Mouse (Mus musculus): ENCODE measurements around the gene Ptprn2. TPM values are rescaled to one million over a fixed set of nuclear protein-coding genes. Genes with fewer than 3 reads are reported as not detected.

Gene Ptprn2
- polyA plus RNA-seq, 1 experiment from 2014 or later, result 3.5 TPM

GRCm38 (mm10) chr12:116637498-116637897, 152.0 kb downstream of the Ptprn2 start:
- no peaks in the 10 kb centered on the region for H3K9me3 ChIP-seq (replicated peaks; ENCODE audit: control insufficient read depth, low read length)
- no peaks in the 10 kb centered on the region for H3K27me3 ChIP-seq (ENCODE audit: control insufficient read depth, insufficient read depth, low read length)
- H3K4me3 ChIP-seq (replicated peaks; ENCODE audit: low read length), result no peak overlapping the region
- no peaks in the 10 kb centered on the region for H3K4me1 ChIP-seq (ENCODE audit: control insufficient read depth, insufficient read depth, low read length)
- no peak overlapping the region for H3K4me2 ChIP-seq (ENCODE audit: low read depth, low read length)
- 49% methylated on average over 2 of the region's 2 CpGs for WGBS
- no peak overlapping the region for H3K9ac ChIP-seq (ENCODE audit: low read length)
- no peaks in the 10 kb centered on the region for H3K36me3 ChIP-seq (ENCODE audit: control insufficient read depth, insufficient read depth, low read length)
- no peak for ATAC-seq (ENCODE audit: insufficient read depth, low FRiP score)
- H3K27ac ChIP-seq (ENCODE audit: low read length), result no peak overlapping the region

DNA sequence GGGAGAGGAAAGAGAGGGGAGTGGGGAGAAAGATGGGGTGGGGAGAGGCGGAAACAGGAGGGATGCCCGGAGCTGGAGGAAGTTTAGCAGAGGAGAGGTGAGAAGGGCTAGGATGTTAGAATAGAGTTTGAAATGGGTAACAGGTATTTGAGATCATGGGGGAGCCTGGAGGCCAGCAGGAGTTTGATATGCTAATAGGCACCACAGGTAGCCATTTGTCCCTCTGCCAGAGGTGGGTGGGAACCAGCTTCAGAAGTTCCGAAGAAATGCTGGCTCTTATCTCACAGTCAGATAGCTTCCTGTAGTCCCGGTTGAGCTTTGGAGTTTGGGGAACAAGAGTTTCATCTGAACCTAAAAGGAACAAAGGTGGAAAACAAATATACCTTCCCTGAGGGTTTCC, 155.4 kb downstream of the Ptprn2 start:
- H3K4me3 ChIP-seq (replicated peaks; ENCODE audit: low read length), result no peak overlapping the region
- 22% methylated on average over 4 of the region's 4 CpGs for WGBS
- ATAC-seq (ENCODE audit: insufficient read depth, low FRiP score), result no peak
- no peaks in the 10 kb centered on the region for H3K27me3 ChIP-seq (ENCODE audit: control insufficient read depth, insufficient read depth, low read length)
- no peak overlapping the region for H3K27ac ChIP-seq (ENCODE audit: low read length)
- H3K9me3 ChIP-seq (replicated peaks; ENCODE audit: control insufficient read depth, low read length), result no peaks in the 10 kb centered on the region
- H3K36me3 ChIP-seq (ENCODE audit: control insufficient read depth, insufficient read depth, low read length), result no peaks in the 10 kb centered on the region
- no peaks in the 10 kb centered on the region for H3K4me1 ChIP-seq (ENCODE audit: control insufficient read depth, insufficient read depth, low read length)
- H3K9ac ChIP-seq (ENCODE audit: low read length), result no peak overlapping the region
- no peak overlapping the region for H3K4me2 ChIP-seq (ENCODE audit: low read depth, low read length)

GRCm38 (mm10) chr12:116641339-116642190, 156.0 kb downstream of the Ptprn2 start:
- H3K9me3 ChIP-seq (replicated peaks; ENCODE audit: control insufficient read depth, low read length), result no peaks in the 10 kb centered on the region
- no peaks in the 10 kb centered on the region for H3K27me3 ChIP-seq (ENCODE audit: control insufficient read depth, insufficient read depth, low read length)
- no peaks in the 10 kb centered on the region for H3K36me3 ChIP-seq (ENCODE audit: control insufficient read depth, insufficient read depth, low read length)
- H3K9ac ChIP-seq (ENCODE audit: low read length), result no peak overlapping the region; the same call in 1 of the 2 replicates
- H3K4me2 ChIP-seq (ENCODE audit: low read depth, low read length), result no peak overlapping the region
- H3K4me1 ChIP-seq (ENCODE audit: control insufficient read depth, insufficient read depth, low read length), result no peaks in the 10 kb centered on the region
- H3K27ac ChIP-seq (ENCODE audit: low read length), result no peak overlapping the region
- H3K4me3 ChIP-seq (replicated peaks; ENCODE audit: low read length), result no peak overlapping the region
- ATAC-seq (ENCODE audit: insufficient read depth, low FRiP score), result peak; percentile 56; the same call in 1 of the 2 replicates
- 28% methylated on average over 14 of the region's 14 CpGs for WGBS

DNA sequence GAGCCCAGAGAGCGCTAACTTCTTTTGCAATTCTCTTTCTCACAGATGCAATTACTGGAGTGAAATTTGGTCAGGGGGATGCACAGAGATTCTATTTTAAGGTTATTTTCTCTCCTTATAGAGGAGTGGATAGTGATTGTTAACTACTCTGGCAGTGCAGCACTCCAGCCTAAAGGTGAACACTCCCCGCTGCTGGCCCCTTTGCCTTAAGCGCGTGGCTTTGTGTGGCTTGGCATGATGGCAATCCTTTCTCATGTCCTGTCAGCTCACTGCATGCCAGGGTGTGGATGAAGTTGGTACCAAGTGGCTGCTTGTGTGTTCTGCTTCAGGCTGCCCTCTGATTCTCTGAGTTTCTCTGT, 156.7 kb downstream of the Ptprn2 start:
- Histone ChIP-seq H3K9me3 (replicated peaks; ENCODE audit: control insufficient read depth, low read length) (no peaks in the 10 kb centered on the region), H3K4me3 (replicated peaks; ENCODE audit: low read length) (no peak overlapping the region), H3K4me2 (ENCODE audit: low read depth, low read length) (no peak overlapping the region), H3K27ac (ENCODE audit: low read length) (no peak overlapping the region), H3K36me3 (ENCODE audit: control insufficient read depth, insufficient read depth, low read length) (no peaks in the 10 kb centered on the region), H3K4me1 (ENCODE audit: control insufficient read depth, insufficient read depth, low read length) (no peaks in the 10 kb centered on the region), H3K9ac (ENCODE audit: low read length) (no peak overlapping the region), H3K27me3 (ENCODE audit: control insufficient read depth, insufficient read depth, low read length) (no peaks in the 10 kb centered on the region)
- ATAC-seq (ENCODE audit: insufficient read depth, low FRiP score), result no peak
- WGBS, result 72% methylated on average over 4 of the region's 4 CpGs

DNA sequence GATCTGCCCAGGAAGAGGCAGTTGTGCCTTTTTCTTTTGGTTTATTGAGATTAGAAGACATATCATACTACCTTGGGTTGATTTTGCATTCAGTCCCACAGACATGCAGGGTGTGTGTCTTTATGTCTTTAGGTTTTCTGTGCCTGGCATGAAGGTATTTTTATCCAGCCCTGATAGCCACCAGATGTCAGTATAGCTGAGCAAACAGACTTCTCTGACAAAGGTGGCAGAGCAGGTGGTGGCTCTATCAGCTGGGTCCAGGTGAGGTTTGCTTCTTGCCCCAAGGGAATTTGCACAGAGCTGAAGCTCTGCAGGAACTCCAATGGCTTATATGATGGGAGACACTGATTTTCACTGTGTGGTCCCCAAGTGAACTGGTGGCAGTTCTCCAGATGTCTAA, 161.3 kb downstream of the Ptprn2 start:
- no peak overlapping the region for H3K27ac ChIP-seq (ENCODE audit: low read length)
- no peak overlapping the region for H3K4me3 ChIP-seq (replicated peaks; ENCODE audit: low read length)
- no peak overlapping the region for H3K4me2 ChIP-seq (ENCODE audit: low read depth, low read length)
- no peaks in the 10 kb centered on the region for H3K36me3 ChIP-seq (ENCODE audit: control insufficient read depth, insufficient read depth, low read length)
- no peak overlapping the region for H3K9ac ChIP-seq (ENCODE audit: low read length)
- H3K9me3 ChIP-seq (replicated peaks; ENCODE audit: control insufficient read depth, low read length), result no peaks in the 10 kb centered on the region
- no peaks in the 10 kb centered on the region for H3K4me1 ChIP-seq (ENCODE audit: control insufficient read depth, insufficient read depth, low read length)
- no peak for ATAC-seq (ENCODE audit: insufficient read depth, low FRiP score)
- H3K27me3 ChIP-seq (ENCODE audit: control insufficient read depth, insufficient read depth, low read length), result no peaks in the 10 kb centered on the region

- no peaks in the 10 kb centered on the region for H3K27me3 ChIP-seq (ENCODE audit: control insufficient read depth, insufficient read depth, low read length)
- H3K4me2 ChIP-seq (ENCODE audit: low read depth, low read length), result no peak overlapping the region
- 68% methylated on average over 4 of the region's 4 CpGs for WGBS
- ATAC-seq (ENCODE audit: insufficient read depth, low FRiP score), result no peak; the same call in 1 of the 2 replicates
- no peaks in the 10 kb centered on the region for H3K4me1 ChIP-seq (ENCODE audit: control insufficient read depth, insufficient read depth, low read length)
- H3K9ac ChIP-seq (ENCODE audit: low read length), result no peak overlapping the region
- no peak overlapping the region for H3K27ac ChIP-seq (ENCODE audit: low read length)
- H3K4me3 ChIP-seq (replicated peaks; ENCODE audit: low read length), result no peak overlapping the region
- no peaks in the 10 kb centered on the region for H3K36me3 ChIP-seq (ENCODE audit: control insufficient read depth, insufficient read depth, low read length)
- no peaks in the 10 kb centered on the region for H3K9me3 ChIP-seq (replicated peaks; ENCODE audit: control insufficient read depth, low read length)
Measured at GRCm38 (mm10) chr12:116648584-116649206, 163.2 kb downstream of the Ptprn2 start.

DNA sequence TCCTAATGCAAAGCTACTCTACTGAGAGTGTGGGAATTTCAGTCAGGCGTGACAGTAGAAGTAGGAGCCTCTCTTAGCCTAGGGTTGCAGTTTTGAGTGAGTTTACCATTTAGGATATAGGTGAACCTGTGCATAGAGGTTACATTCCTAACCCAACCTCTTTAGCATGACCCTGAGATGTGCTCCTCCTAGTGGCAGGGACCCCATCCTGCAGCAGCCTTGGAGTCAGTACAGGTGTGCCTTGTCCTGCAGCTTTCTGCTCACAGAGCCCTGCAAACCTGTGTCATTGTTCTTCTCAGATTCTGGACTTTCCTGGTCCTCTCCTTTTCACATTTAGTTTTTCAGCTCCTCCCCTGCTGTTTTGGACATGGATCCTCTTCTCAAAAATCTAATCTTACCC, 168.2 kb downstream of the Ptprn2 start:
- Histone ChIP-seq H3K4me1 (ENCODE audit: control insufficient read depth, insufficient read depth, low read length) (no peaks in the 10 kb centered on the region), H3K9me3 (replicated peaks; ENCODE audit: control insufficient read depth, low read length) (no peaks in the 10 kb centered on the region), H3K4me3 (replicated peaks; ENCODE audit: low read length) (no peak overlapping the region), H3K4me2 (ENCODE audit: low read depth, low read length) (no peak overlapping the region), H3K36me3 (ENCODE audit: control insufficient read depth, insufficient read depth, low read length) (no peaks in the 10 kb centered on the region), H3K9ac (ENCODE audit: low read length) (no peak overlapping the region), H3K27ac (ENCODE audit: low read length) (no peak overlapping the region), H3K27me3 (ENCODE audit: control insufficient read depth, insufficient read depth, low read length) (no peaks in the 10 kb centered on the region)
- ATAC-seq (ENCODE audit: insufficient read depth, low FRiP score), result no peak
- WGBS, result 72% methylated on average over 1 of the region's 1 CpGs

- no peak overlapping the region for H3K4me3 ChIP-seq (replicated peaks; ENCODE audit: low read length)
- ATAC-seq (ENCODE audit: insufficient read depth, low FRiP score), result no peak
- H3K9me3 ChIP-seq (replicated peaks; ENCODE audit: control insufficient read depth, low read length), result no peaks in the 10 kb centered on the region
- no peaks in the 10 kb centered on the region for H3K4me1 ChIP-seq (ENCODE audit: control insufficient read depth, insufficient read depth, low read length)
- no peak overlapping the region for H3K27ac ChIP-seq (ENCODE audit: low read length)
- no peaks in the 10 kb centered on the region for H3K27me3 ChIP-seq (ENCODE audit: control insufficient read depth, insufficient read depth, low read length)
- no peaks in the 10 kb centered on the region for H3K36me3 ChIP-seq (ENCODE audit: control insufficient read depth, insufficient read depth, low read length)
- H3K4me2 ChIP-seq (ENCODE audit: low read depth, low read length), result no peak overlapping the region
- H3K9ac ChIP-seq (ENCODE audit: low read length), result no peak overlapping the region
- 9% methylated on average over 7 of the region's 7 CpGs for WGBS
Measured at GRCm38 (mm10) chr12:116660076-116660475, 174.6 kb downstream of the Ptprn2 start.

DNA sequence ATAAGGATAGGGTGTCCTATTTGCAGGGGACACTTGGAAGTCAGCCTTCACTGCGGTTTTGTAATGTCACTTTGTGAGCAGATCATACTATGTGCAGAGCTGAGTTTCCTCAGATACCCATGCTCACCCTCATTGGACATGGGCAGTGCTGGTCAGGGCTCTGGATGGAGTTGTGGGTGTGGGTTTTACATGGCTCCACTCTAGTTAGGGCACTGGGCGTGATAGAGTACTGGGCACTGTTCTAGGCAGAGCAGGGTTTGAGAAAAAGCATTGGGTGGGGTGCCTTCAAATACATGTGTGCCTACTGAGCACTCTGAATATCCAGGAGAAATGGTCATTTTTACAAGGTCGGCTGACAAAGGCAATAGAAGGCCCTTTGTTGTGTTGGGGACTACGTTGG, 175.5 kb downstream of the Ptprn2 start:
- no peaks in the 10 kb centered on the region for H3K9me3 ChIP-seq (replicated peaks; ENCODE audit: control insufficient read depth, low read length)
- H3K9ac ChIP-seq (ENCODE audit: low read length), result no peak overlapping the region
- H3K4me2 ChIP-seq (ENCODE audit: low read depth, low read length), result no peak overlapping the region
- no peaks in the 10 kb centered on the region for H3K4me1 ChIP-seq (ENCODE audit: control insufficient read depth, insufficient read depth, low read length)
- H3K4me3 ChIP-seq (replicated peaks; ENCODE audit: low read length), result no peak overlapping the region
- no peak for ATAC-seq (ENCODE audit: insufficient read depth, low FRiP score)
- whole genome bisulfite sequencing, result 71% methylated on average over 4 of the region's 4 CpGs
- no peak overlapping the region for H3K27ac ChIP-seq (ENCODE audit: low read length)
- H3K36me3 ChIP-seq (ENCODE audit: control insufficient read depth, insufficient read depth, low read length), result no peaks in the 10 kb centered on the region
- no peaks in the 10 kb centered on the region for H3K27me3 ChIP-seq (ENCODE audit: control insufficient read depth, insufficient read depth, low read length)
